ENCODE assay signal across 15 mouse cellular contexts in genomic region chr8:34268806-34269520, GRCm38 (mm10).
DNase-seq lines count a peak whose midpoint lies in the region; ATAC-seq and TF ChIP-seq lines count a peak whose summit lies in the region.
"Had no signal": no experiment of that assay in that cellular context is flagged by ENCODE, and none has a peak within 500 bp of the region (broad histone marks: within the 10 kb centered on the region; RNA-seq: fewer than 3 reads in every experiment).

No protein-coding gene starts in this region.

- 80% methylated on average over 18 of the region's 18 CpGs for WGBS in heart, postnatal 0 days
- WGBS in spleen, adult 2 months = 90% methylated on average over 18 of the region's 18 CpGs
- WGBS in hindbrain, embryonic 16.5 days = 93% methylated on average over 18 of the region's 18 CpGs

- no peak overlapping the region for H3K9ac ChIP-seq in heart, postnatal 0 days (replicated peaks; ENCODE audit: low read depth, low read length)
- H3K9ac ChIP-seq in hindbrain, embryonic 16.5 days (ENCODE audit: low read depth, low read length) = no peak overlapping the region
- H3K9ac ChIP-seq: heart, embryonic 15.5 days; liver, embryonic 13.5 days; neural tube, embryonic 15.5 days had no signal

- H3K9me3 ChIP-seq in heart, postnatal 0 days (replicated peaks; ENCODE audit: control insufficient read depth, low read length) = no peaks in the 10 kb centered on the region
- H3K9me3 ChIP-seq in hindbrain, embryonic 16.5 days (ENCODE audit: control insufficient read depth, low read length) = peaks cover 4% of the 10 kb centered on the region; the same call in 1 of the 2 replicates
- H3K9me3 ChIP-seq: heart, embryonic 15.5 days; liver, embryonic 13.5 days; neural tube, embryonic 15.5 days had no signal

- intact Hi-C loops in heart, postnatal 14 days (cut with DNase I) = no loop called here

- peak; percentile 21; the same call in 1 of the 2 replicates for TF ChIP-seq CTCF in heart, postnatal 0 days (IDR thresholded peaks at IDR 0.05; ENCODE audit: low read depth)
- 0 out of 2 replicates have a peak, but pooled peaks have one; percentile 17 for TF ChIP-seq CTCF in spleen, adult 2 months (IDR thresholded peaks at IDR 0.05; ENCODE audit: extremely low read depth, insufficient read depth, insufficient read length, insufficient replicate concordance)

- no peak for DNase-seq in heart, postnatal 0 days (ENCODE audit: low spot score)
- no peak for DNase-seq in heart, postnatal 14 days
- DNase-seq in spleen, adult 2 months (ENCODE audit: low read depth in 1 of 2, low spot score in 2 of 2) = no peak
- DNase-seq in spleen, adult 12 weeks (ENCODE audit: low spot score) = no peak
- DNase-seq in adrenal gland, postnatal 25 days = peak; percentile 57
- DNase-seq in thymus, postnatal 36 days = peak; percentile 17 to 25
- no peak for DNase-seq in gastrocnemius, adult 18-20 months (ENCODE audit: low spot score)
- DNase-seq: cerebellum, postnatal 36 days; kidney, adult 9 months; liver, embryonic 13.5 days; right cerebral cortex, postnatal 25 days had no signal

- no peak overlapping the region for H3K27ac ChIP-seq in heart, postnatal 0 days (ENCODE audit: low read depth)
- no peak overlapping the region for H3K27ac ChIP-seq in spleen, adult 2 months (ENCODE audit: insufficient read depth, low read length)
- no peak overlapping the region for H3K27ac ChIP-seq in hindbrain, embryonic 16.5 days (ENCODE audit: low read depth, low read length)
- H3K27ac ChIP-seq: heart, embryonic 15.5 days; liver, embryonic 13.5 days; midbrain, embryonic 10.5 days; neural tube, embryonic 15.5 days had no signal

- TF ChIP-seq EP300 in heart, postnatal 0 days (IDR thresholded peaks at IDR 0.05; ENCODE audit: low read depth) = no peak

- H3K36me3 ChIP-seq in heart, postnatal 0 days (replicated peaks; ENCODE audit: control insufficient read depth, insufficient read depth, low read length) = no peaks in the 10 kb centered on the region
- no peaks in the 10 kb centered on the region for H3K36me3 ChIP-seq in spleen, adult 2 months (ENCODE audit: control insufficient read depth, insufficient read depth, low read length)
- H3K36me3 ChIP-seq in hindbrain, embryonic 16.5 days (ENCODE audit: control insufficient read depth, insufficient read depth, low read length) = no peaks in the 10 kb centered on the region
- H3K36me3 ChIP-seq: heart, embryonic 15.5 days; liver, embryonic 13.5 days; midbrain, embryonic 10.5 days; neural tube, embryonic 15.5 days had no signal

- no peak overlapping the region for H3K4me2 ChIP-seq in heart, postnatal 0 days (ENCODE audit: low read depth, low read length)
- no peak overlapping the region for H3K4me2 ChIP-seq in hindbrain, embryonic 16.5 days (ENCODE audit: low read length)
- H3K4me2 ChIP-seq: heart, embryonic 15.5 days; liver, embryonic 13.5 days; neural tube, embryonic 15.5 days had no signal

- no peaks in the 10 kb centered on the region for H3K4me1 ChIP-seq in heart, postnatal 0 days (ENCODE audit: control insufficient read depth, insufficient read depth)
- no peaks in the 10 kb centered on the region for H3K4me1 ChIP-seq in spleen, adult 2 months (ENCODE audit: control insufficient read depth, insufficient read depth, insufficient read length)
- no peaks in the 10 kb centered on the region for H3K4me1 ChIP-seq in hindbrain, embryonic 16.5 days (ENCODE audit: control insufficient read depth, insufficient read depth, low read depth, low read length)
- H3K4me1 ChIP-seq: heart, embryonic 15.5 days; liver, embryonic 13.5 days; midbrain, embryonic 10.5 days; neural tube, embryonic 15.5 days had no signal

- TF ChIP-seq POLR2A in spleen, adult 2 months (IDR thresholded peaks at IDR 0.05; ENCODE audit: low read depth, low read length) = no peak

- ATAC-seq in heart, postnatal 0 days (ENCODE audit: insufficient read depth, low read depth) = no peak
- no peak for ATAC-seq in hindbrain, embryonic 16.5 days

- H3K4me3 ChIP-seq in heart, postnatal 0 days (ENCODE audit: low read depth, low read length) = no peak overlapping the region
- no peak overlapping the region for H3K4me3 ChIP-seq in spleen, adult 2 months (ENCODE audit: extremely low read depth, insufficient read depth, insufficient read length)
- no peak overlapping the region for H3K4me3 ChIP-seq in hindbrain, embryonic 16.5 days (ENCODE audit: low read length)
- H3K4me3 ChIP-seq: heart, embryonic 15.5 days; liver, embryonic 13.5 days; midbrain, embryonic 10.5 days; neural tube, embryonic 15.5 days had no signal

- H3K27me3 ChIP-seq in heart, postnatal 0 days (ENCODE audit: control insufficient read depth, insufficient read depth, low read length) = no peaks in the 10 kb centered on the region
- H3K27me3 ChIP-seq in spleen, adult 2 months (ENCODE audit: control insufficient read depth, insufficient read depth, low read length) = no peaks in the 10 kb centered on the region
- no peaks in the 10 kb centered on the region for H3K27me3 ChIP-seq in hindbrain, embryonic 16.5 days (replicated peaks; ENCODE audit: control insufficient read depth, insufficient read depth, low read length)
- H3K27me3 ChIP-seq: heart, embryonic 15.5 days; liver, embryonic 13.5 days; neural tube, embryonic 15.5 days had no signal

Comparison
In these comparisons a context has a peak if more than half of its experiments do, and no peak if none do; other contexts are left out.
1. DNase-seq: peak in adrenal gland, postnatal 25 days (single experiment) and thymus, postnatal 36 days (2 of 2); none in heart, postnatal 0 days (single experiment), heart, postnatal 14 days (0 of 2), spleen, adult 2 months (0 of 2), spleen, adult 12 weeks (single experiment) and gastrocnemius, adult 18-20 months (single experiment).